Mouse (Mus musculus) layer of hippocampus, adult 2 months (tissue): Measurements from ENCODE around the gene Arnt2. TPM values are rescaled to one million over a fixed set of nuclear protein-coding genes. Genes with fewer than 3 reads are reported as not detected.

Experiments used
- DNase-seq, 2 experiments: peaks; one replicate each; pipeline ENCODE4 v3.0.0; 2022; ENCODE audit warnings: low spot score in 2 of 2
- H3K27ac ChIP-seq: fragments of 200-600 bp; 2 replicates; pipeline ENCODE4 v1.8.1; 2022
- H3K4me3 ChIP-seq: fragments of 200-600 bp; 2 replicates; pipeline ENCODE4 v1.8.1; 2022; ENCODE audit warnings: mild to moderate bottlenecking
- CTCF ChIP-seq: fragments of 200-600 bp; conservative IDR thresholded peaks from 2 replicates; pipeline ENCODE4 v1.8.1; 2022; ENCODE audit warnings: antibody characterized with exemption, mild to moderate bottlenecking, moderate library complexity
- total RNA-seq, 2 experiments: library from RNA; stranded (reverse); gene quantifications; 2 replicates each; pipeline ENCODE4 v1.2.3; 2021

Arnt2 gene
- total RNA-seq, 2 experiments from 2014 or later, result 146 to 163 TPM

GRCm38 (mm10) chr7:84333996-84334395, 76.0 kb downstream of the Arnt2 start:
- no peak for DNase-seq
- H3K27ac ChIP-seq, result no peak overlapping the region
- H3K4me3 ChIP-seq, result no peak overlapping the region
- no peak for TF ChIP-seq CTCF

- H3K27ac ChIP-seq, result no peak overlapping the region
- DNase-seq, result no peak
- no peak for TF ChIP-seq CTCF
- H3K4me3 ChIP-seq, result no peak overlapping the region
These were observed 77.4 kb downstream of the Arnt2 start for GRCm38 (mm10) chr7:84332295-84333168.

- no peak overlapping the region for H3K4me3 ChIP-seq
- TF ChIP-seq CTCF, result no peak
- no peak overlapping the region; the same call in 1 of the 2 replicates for H3K27ac ChIP-seq
- no peak for DNase-seq
These were observed 80.8 kb downstream of the Arnt2 start for GRCm38 (mm10) chr7:84329174-84329583.

GRCm38 (mm10) chr7:84328770-84329169, 81.2 kb downstream of the Arnt2 start:
- TF ChIP-seq CTCF, result peak; percentile 23
- no peak overlapping the region for H3K4me3 ChIP-seq
- DNase-seq, result no peak
- H3K27ac ChIP-seq, result no peak overlapping the region; the same call in 1 of the 2 replicates

- TF ChIP-seq CTCF, result no peak
- Histone ChIP-seq H3K27ac (no peak overlapping the region; the same call in 1 of the 2 replicates), H3K4me3 (no peak overlapping the region)
- no peak for DNase-seq
These were observed 84.2 kb downstream of the Arnt2 start for GRCm38 (mm10) chr7:84325570-84326328.

GRCm38 (mm10) chr7:84321542-84321941, 88.4 kb downstream of the Arnt2 start:
- no peak overlapping the region for H3K27ac ChIP-seq
- no peak for DNase-seq
- TF ChIP-seq CTCF, result no peak
- no peak overlapping the region for H3K4me3 ChIP-seq

- DNase-seq, result no peak
- Histone ChIP-seq H3K4me3 (no peak overlapping the region), H3K27ac (no peak overlapping the region)
- TF ChIP-seq CTCF, result peak; percentile 57
These were observed 94.5 kb downstream of the Arnt2 start for GRCm38 (mm10) chr7:84315353-84316003.

- TF ChIP-seq CTCF, result no peak
- DNase-seq, result no peak
- H3K4me3 ChIP-seq, result no peak overlapping the region
These were observed 95.2 kb downstream of the Arnt2 start for GRCm38 (mm10) chr7:84314742-84315141.

GRCm38 (mm10) chr7:84311624-84312023, 98.4 kb downstream of the Arnt2 start:
- no peak for TF ChIP-seq CTCF
- Histone ChIP-seq H3K4me3 (no peak overlapping the region), H3K27ac (no peak overlapping the region)
- DNase-seq, result no peak

More at GRCm38 (mm10) chr7:84314742-84315141, 95.2 kb downstream of the Arnt2 start:
- H3K27ac ChIP-seq, result no peak overlapping the region

- H3K4me3 ChIP-seq, result no peak overlapping the region
- TF ChIP-seq CTCF, result no peak
- H3K27ac ChIP-seq, result no peak overlapping the region
- no peak for DNase-seq
These were observed 99.1 kb downstream of the Arnt2 start for GRCm38 (mm10) chr7:84310909-84311311.

- no peak for DNase-seq
- H3K27ac ChIP-seq, result peak overlapping the region; percentile 18; the same call in 1 of the 2 replicates
These were observed 102.5 kb downstream of the Arnt2 start for GRCm38 (mm10) chr7:84307329-84307925.

GRCm38 (mm10) chr7:84300261-84300660, 109.7 kb downstream of the Arnt2 start:
- Histone ChIP-seq H3K4me3 (no peak overlapping the region), H3K27ac (no peak overlapping the region)
- no peak for TF ChIP-seq CTCF
- DNase-seq, result no peak

More at GRCm38 (mm10) chr7:84307329-84307925, 102.5 kb downstream of the Arnt2 start:
- H3K4me3 ChIP-seq, result no peak overlapping the region
- no peak for TF ChIP-seq CTCF
